Mouse (Mus musculus) limb, embryonic 15.5 days (tissue): Measurements from ENCODE around the gene Gys2. TPM values are rescaled to one million over a fixed set of nuclear protein-coding genes. Genes with fewer than 3 reads are reported as not detected.
"Not testable (repeated sequence)": the region's sequence is repeated elsewhere in the genome, so short reads cannot be mapped to it uniquely, and the experiment has no call there.

Source experiments
- ATAC-seq: fragments of 200-750 bp; cut with Nextera tagmentation; 2 replicates; pipeline ENCODE4 v1.8.0; 2017; ENCODE audit warnings: low read depth, moderate TSS enrichment; ENCODE audit not compliant: insufficient number of reproducible peaks, low FRiP score, low TSS enrichment
- H3K27ac ChIP-seq: fragments of 300-500 bp; sonication (generic); 2 replicates; pipeline ENCODE4 v1.5.1; 2015; ENCODE audit warnings: moderate library complexity, mild to moderate bottlenecking, inconsistent platforms
- H3K27me3 ChIP-seq: fragments of 300-500 bp; sonication (generic); 2 replicates; pipeline ENCODE4 v1.6.1; 2015; ENCODE audit warnings: inconsistent platforms
- H3K36me3 ChIP-seq: fragments of 300-500 bp; sonication (generic); 2 replicates; pipeline ENCODE4 v1.6.1; 2015; ENCODE audit warnings: inconsistent platforms
- H3K4me1 ChIP-seq: fragments of 300-500 bp; sonication (generic); 2 replicates; pipeline ENCODE4 v1.6.1; 2015; ENCODE audit warnings: inconsistent platforms
- H3K4me2 ChIP-seq: fragments of 300-500 bp; sonication (generic); 2 replicates; pipeline ENCODE4 v1.6.1; 2015; ENCODE audit warnings: mild to moderate bottlenecking, inconsistent platforms
- H3K4me3 ChIP-seq: fragments of 300-500 bp; sonication (generic); 2 replicates; pipeline ENCODE4 v1.5.1; 2015; ENCODE audit warnings: mild to moderate bottlenecking, inconsistent platforms
- H3K9ac ChIP-seq: fragments of 300-500 bp; sonication (generic); 2 replicates; pipeline ENCODE4 v1.6.1; 2015; ENCODE audit warnings: inconsistent platforms
- H3K9me3 ChIP-seq: fragments of 300-500 bp; sonication (generic); 2 replicates; pipeline ENCODE4 v1.6.1; 2016; ENCODE audit warnings: inconsistent platforms
- WGBS: fragments of 180-500 bp; shearing (Covaris S2); methylation state at CpG from one replicate; pipeline ENCODE4 v1.1.7; 2015; 5-methylcytosine and 5-hydroxymethylcytosine counted together
- polyA plus RNA-seq: library from polyadenylated mRNA; unstranded; fragments of >200 nt; fragmentation: Nextera tagmentation; extraction: Ambion mirVana; gene quantifications from 2 replicates; pipeline ENCODE4 v1.2.1, GENCODE M21; 2015

Gys2 gene
- not detected in 2 replicates for polyA plus RNA-seq

DNA sequence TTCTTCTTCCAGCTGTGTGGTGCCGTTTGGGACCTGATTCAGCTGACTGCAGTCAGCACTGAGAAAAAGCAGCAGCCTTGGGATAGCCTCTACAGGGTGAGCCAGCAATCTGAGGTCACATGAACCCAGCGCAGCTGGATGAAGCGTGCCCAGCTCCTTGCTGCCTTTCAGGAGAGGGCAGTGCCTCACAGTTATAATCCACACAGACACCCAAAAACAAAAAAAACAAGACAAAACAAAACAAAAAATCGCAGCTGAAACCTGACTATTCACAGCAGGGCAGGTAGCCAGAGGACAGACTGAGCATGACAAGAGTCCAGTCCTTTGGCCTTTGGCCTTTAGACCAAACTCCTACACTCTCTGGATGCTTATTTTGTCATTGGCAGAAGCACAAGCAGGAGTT is at the start of gene Gys2:
Gys2 (minus strand) TSS at position 309 of the 403 bp plus-strand sequence.
- H3K27ac ChIP-seq: no peak within 1 kb of the TSS
- no peaks in the 10 kb centered on the region for H3K27me3 ChIP-seq
- no peak within 1 kb of the TSS for H3K9ac ChIP-seq
- no peaks in the 10 kb centered on the region for H3K36me3 ChIP-seq
- no peak for ATAC-seq
- H3K9me3 ChIP-seq: no peaks in the 10 kb centered on the region
- no peaks in the 10 kb centered on the region for H3K4me1 ChIP-seq
- H3K4me3 ChIP-seq: no peak within 1 kb of the TSS
- WGBS: 71% methylated on average over 4 of the region's 4 CpGs
- H3K4me2 ChIP-seq: no peak within 1 kb of the TSS

GRCm38 (mm10) chr6:142521591-142522110 is 48.7 kb upstream of the Gys2 start:
- no peak overlapping the region for H3K4me3 ChIP-seq
- H3K4me1 ChIP-seq: no peaks in the 10 kb centered on the region
- no peak overlapping the region for H3K4me2 ChIP-seq
- no peaks in the 10 kb centered on the region for H3K9me3 ChIP-seq
- no peak for ATAC-seq
- no peak overlapping the region for H3K27ac ChIP-seq
- WGBS: 80% methylated on average over 12 of the region's 12 CpGs
- H3K36me3 ChIP-seq: no peaks in the 10 kb centered on the region
- no peaks in the 10 kb centered on the region for H3K27me3 ChIP-seq
- H3K9ac ChIP-seq: no peak overlapping the region

DNA sequence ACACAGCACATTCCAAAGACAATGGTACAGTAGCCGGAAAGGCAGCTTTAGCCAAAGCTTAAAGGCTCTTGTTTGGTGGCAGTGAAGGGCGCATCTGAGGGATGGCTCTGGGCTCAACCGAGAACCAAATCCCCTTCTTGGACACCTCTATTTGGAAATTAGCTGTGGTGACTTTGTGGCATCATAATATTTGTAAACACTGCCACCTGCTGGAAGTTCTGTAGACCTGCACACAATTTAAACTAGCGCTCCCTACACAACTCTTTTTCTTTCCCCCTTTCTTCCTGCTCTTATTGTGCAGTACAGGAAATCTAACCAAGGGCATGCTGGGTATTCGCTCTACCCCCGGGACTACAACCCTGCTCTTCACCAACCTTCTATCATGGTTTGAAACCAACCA is 46.2 kb upstream of the Gys2 start:
- Histone ChIP-seq H3K36me3 (no peaks in the 10 kb centered on the region), H3K9me3 (no peaks in the 10 kb centered on the region), H3K4me2 (no peak overlapping the region), H3K4me1 (no peaks in the 10 kb centered on the region), H3K4me3 (no peak overlapping the region), H3K27me3 (no peaks in the 10 kb centered on the region), H3K27ac (no peak overlapping the region), H3K9ac (no peak overlapping the region)
- WGBS: 12% methylated on average over 6 of the region's 6 CpGs
- no peak for ATAC-seq

GRCm38 (mm10) chr6:142515379-142515778 is 42.5 kb upstream of the Gys2 start:
- ATAC-seq, H3K27me3 ChIP-seq, H3K4me3 ChIP-seq, H3K9ac ChIP-seq, H3K4me2 ChIP-seq, H3K4me1 ChIP-seq, H3K9me3 ChIP-seq, H3K27ac ChIP-seq, H3K36me3 ChIP-seq: not testable (repeated sequence)
- 73% methylated on average over 9 of the region's 9 CpGs for WGBS

DNA sequence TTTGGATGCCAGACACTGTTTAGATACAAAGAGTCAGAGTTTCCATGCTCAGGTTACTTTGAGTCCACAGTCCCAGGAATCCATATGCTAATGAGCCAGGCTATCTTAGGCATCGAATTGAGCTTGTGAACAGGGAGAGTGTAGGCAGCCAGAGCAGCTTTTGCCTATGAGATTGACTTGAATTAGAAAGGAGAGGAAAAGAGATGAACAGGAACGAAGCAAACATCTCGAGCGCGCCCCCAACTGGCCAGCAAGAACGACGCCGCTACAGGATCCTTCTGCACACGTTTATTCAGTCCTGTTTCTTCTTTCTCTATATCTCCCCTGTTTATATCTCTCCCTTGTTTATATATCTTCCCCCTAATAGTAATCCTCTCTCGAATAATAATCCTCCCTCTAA is 42.0 kb upstream of the Gys2 start:
- H3K4me3 ChIP-seq: no peak overlapping the region
- H3K27ac ChIP-seq: no peak overlapping the region
- 4% methylated on average over 10 of the region's 10 CpGs for WGBS
- no peak overlapping the region for H3K4me2 ChIP-seq
- no peaks in the 10 kb centered on the region for H3K36me3 ChIP-seq
- H3K27me3 ChIP-seq: peaks cover 8% of the 10 kb centered on the region; the same call in 1 of the 2 replicates
- no peak overlapping the region for H3K9ac ChIP-seq
- no peaks in the 10 kb centered on the region for H3K9me3 ChIP-seq
- H3K4me1 ChIP-seq: no peaks in the 10 kb centered on the region
- no peak for ATAC-seq

GRCm38 (mm10) chr6:142512902-142513301 is 40.0 kb upstream of the Gys2 start:
- 25% methylated on average over 3 of the region's 3 CpGs for WGBS
- no peak overlapping the region for H3K4me2 ChIP-seq
- no peaks in the 10 kb centered on the region for H3K36me3 ChIP-seq
- no peak overlapping the region for H3K27ac ChIP-seq
- H3K4me3 ChIP-seq: no peak overlapping the region
- no peak for ATAC-seq
- peaks cover 10% of the 10 kb centered on the region; the same call in 1 of the 2 replicates for H3K27me3 ChIP-seq
- H3K9ac ChIP-seq: no peak overlapping the region
- peaks cover 6% of the 10 kb centered on the region; the same call in 1 of the 2 replicates for H3K4me1 ChIP-seq
- no peaks in the 10 kb centered on the region for H3K9me3 ChIP-seq

DNA sequence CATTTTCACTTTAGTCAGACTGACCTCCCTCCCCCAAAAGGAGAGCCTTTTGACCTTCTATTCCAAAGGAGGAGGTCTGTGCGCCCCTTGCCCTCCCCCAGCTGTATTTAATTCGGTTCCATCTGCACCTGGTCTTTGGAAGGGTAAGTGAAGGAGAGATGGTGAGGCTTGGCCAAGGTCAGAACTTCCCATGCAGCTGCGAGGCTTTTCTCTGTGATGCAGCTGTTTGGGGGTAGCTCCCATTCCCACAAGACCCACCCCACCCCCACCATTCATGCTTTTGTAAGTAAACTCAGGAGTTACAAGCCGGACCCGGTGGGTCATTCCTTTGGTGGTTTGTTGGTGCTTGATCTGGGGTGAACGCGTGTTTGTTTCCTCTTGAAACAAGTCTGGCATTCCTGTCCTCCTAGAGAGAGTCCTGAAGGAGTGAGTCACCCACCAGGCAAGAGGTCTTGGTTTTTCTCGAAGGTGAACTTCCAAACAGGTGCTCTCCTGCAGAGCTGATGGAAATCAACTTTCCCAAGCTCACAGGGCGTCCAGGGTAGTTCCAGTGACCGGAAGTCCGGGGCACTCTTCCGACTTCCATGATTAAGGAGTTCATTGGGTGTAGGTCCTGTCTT is 38.7 kb upstream of the Gys2 start:
- peaks cover 10% of the 10 kb centered on the region; the same call in 1 of the 2 replicates for H3K27me3 ChIP-seq
- 20% methylated on average over 12 of the region's 12 CpGs for WGBS
- H3K9ac ChIP-seq: no peak overlapping the region
- no peaks in the 10 kb centered on the region for H3K36me3 ChIP-seq
- no peak overlapping the region for H3K4me2 ChIP-seq
- no peak for ATAC-seq
- peaks cover 12% of the 10 kb centered on the region for H3K4me1 ChIP-seq
- H3K27ac ChIP-seq: no peak overlapping the region
- no peak overlapping the region for H3K4me3 ChIP-seq
- H3K9me3 ChIP-seq: no peaks in the 10 kb centered on the region

DNA sequence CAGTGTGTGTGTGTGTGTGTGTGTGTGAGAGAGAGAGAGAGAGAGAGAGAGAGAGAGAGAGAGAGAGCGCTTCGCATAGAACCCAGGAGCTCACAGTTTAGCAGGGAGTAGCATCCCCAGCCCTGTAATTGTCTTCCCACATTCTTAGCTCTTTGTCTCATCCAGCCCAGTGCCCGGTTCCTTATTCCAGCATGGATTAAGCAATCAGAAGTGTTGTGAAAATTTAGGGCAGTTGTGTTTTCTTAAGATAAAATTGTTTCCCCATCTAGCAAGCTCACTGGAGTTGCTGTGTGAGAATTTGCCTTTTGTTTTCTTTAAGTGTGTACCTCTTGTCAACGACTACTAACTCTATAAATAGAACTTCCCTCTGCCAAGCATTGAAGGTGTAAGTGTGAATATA is 35.8 kb upstream of the Gys2 start:
- Histone ChIP-seq H3K27ac (peak overlapping the region; percentile 68; the same call in 1 of the 2 replicates), H3K9me3 (no peaks in the 10 kb centered on the region), H3K9ac (no peak overlapping the region), H3K36me3 (no peaks in the 10 kb centered on the region), H3K4me3 (no peak overlapping the region), H3K4me1 (peaks cover 17% of the 10 kb centered on the region), H3K27me3 (peaks cover 10% of the 10 kb centered on the region; the same call in 1 of the 2 replicates), H3K4me2 (no peak overlapping the region)
- no peak for ATAC-seq
- WGBS: 51% methylated on average over 4 of the region's 4 CpGs

DNA sequence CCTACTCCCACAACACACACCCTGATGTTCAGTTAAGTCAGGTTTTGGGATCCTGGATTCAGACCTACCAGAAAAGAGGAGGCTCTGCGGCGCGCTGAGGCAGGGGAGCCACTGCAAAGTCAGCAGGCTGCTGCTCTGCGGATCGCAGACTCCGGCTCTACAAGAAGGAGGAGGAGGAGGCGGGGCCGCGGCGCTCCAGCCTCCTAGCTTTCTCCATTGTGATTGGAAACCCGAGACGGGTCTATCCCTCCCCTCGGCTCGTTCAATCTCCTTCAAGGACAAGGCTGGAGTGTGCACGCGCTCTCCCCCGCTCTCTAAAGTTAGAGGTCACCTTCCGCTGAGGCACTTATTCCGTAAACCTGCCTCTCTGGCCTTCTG is 34.9 kb upstream of the Gys2 start, which contains the start of gene Ldhb:
Ldhb (minus strand) TSS at position 173 of the 378 bp plus-strand sequence.
- Histone ChIP-seq H3K9ac (peak within 1 kb of the TSS; percentile 46), H3K4me3 (peak within 1 kb of the TSS; percentile 55), H3K27me3 (0 out of 2 replicates have a peak, but pooled peaks cover 3% of the 10 kb centered on the region), H3K4me2 (peak within 1 kb of the TSS; percentile 84), H3K36me3 (no peaks in the 10 kb centered on the region), H3K27ac (peak within 1 kb of the TSS; percentile 68), H3K4me1 (peaks cover 17% of the 10 kb centered on the region), H3K9me3 (no peaks in the 10 kb centered on the region)
- 0% methylated on average over 19 of the region's 19 CpGs for WGBS
- peak; percentile 93 for ATAC-seq

GRCm38 (mm10) chr6:142507033-142507784 is 34.3 kb upstream of the Gys2 start:
- H3K36me3 ChIP-seq: no peaks in the 10 kb centered on the region
- peak overlapping the region; percentile 55 for H3K4me3 ChIP-seq
- H3K4me2 ChIP-seq: peak overlapping the region; percentile 84
- H3K9ac ChIP-seq: peak overlapping the region; percentile 46
- peak; percentile 30; the same call in 1 of the 2 replicates for ATAC-seq
- H3K27ac ChIP-seq: peak overlapping the region; percentile 68
- under 1% methylated on average over 30 of the region's 30 CpGs for WGBS
- no peaks in the 10 kb centered on the region for H3K9me3 ChIP-seq
- peaks cover 17% of the 10 kb centered on the region for H3K4me1 ChIP-seq
- H3K27me3 ChIP-seq: 0 out of 2 replicates have a peak, but pooled peaks cover 3% of the 10 kb centered on the region

DNA sequence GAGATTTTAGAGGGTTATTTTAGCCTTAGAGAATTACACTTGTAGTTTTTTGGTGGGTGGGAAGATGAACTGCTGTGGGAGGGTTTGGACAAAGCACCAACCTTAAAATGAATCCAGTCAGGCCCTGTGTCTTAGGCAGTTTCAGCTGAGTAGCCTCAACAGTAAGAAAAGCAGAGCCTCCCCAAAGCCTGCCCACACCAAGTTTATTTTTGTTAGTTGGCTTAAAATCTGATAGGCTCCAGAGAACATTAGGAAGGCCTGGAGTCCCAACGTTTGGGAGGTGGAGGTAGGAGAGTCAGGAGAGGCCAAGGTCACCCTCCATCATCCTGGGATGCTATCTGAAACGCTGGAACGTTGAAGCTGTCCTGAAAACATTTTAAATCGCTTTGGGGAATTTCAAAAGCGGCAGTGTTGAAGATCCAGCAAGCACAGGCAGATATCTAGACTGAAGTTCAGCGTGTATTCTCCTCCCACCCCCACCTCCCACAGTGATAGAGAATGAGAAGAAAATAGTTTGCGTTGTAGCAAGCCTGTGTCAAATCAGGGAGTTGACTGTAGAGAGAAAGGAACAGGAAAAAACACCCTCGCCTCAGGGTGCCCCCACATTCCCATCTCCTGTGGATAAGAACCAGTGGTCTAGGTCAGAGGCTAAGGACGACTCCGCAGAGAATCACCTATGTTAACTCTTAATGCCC is 33.6 kb upstream of the Gys2 start:
- peak overlapping the region; percentile 55 for H3K4me3 ChIP-seq
- no peak overlapping the region for H3K27ac ChIP-seq
- H3K9me3 ChIP-seq: no peaks in the 10 kb centered on the region
- peak overlapping the region; percentile 84 for H3K4me2 ChIP-seq
- H3K27me3 ChIP-seq: 0 out of 2 replicates have a peak, but pooled peaks cover 3% of the 10 kb centered on the region
- no peaks in the 10 kb centered on the region for H3K36me3 ChIP-seq
- H3K4me1 ChIP-seq: peaks cover 17% of the 10 kb centered on the region
- peak overlapping the region; percentile 46; the same call in 1 of the 2 replicates for H3K9ac ChIP-seq
- ATAC-seq: no peak
- 10% methylated on average over 10 of the region's 10 CpGs for WGBS
